Mouse (Mus musculus): ENCODE measurements around the gene Oas1e. TPM values are rescaled to one million over a fixed set of nuclear protein-coding genes. Genes with fewer than 3 reads are reported as not detected.

The Oas1e gene
- 0.41 TPM for total RNA-seq (2023)

GRCm38 (mm10) chr5:120795480-120796034 lies at the start of gene Oas1e:
TSS of gene Oas1e (minus strand) at chr5:120795530.

GRCm38 (mm10) chr5:120811951-120812819 lies 16.9 kb upstream of the Oas1e start, which contains the start of gene Oas1c:
TSS of gene Oas1c (minus strand) at chr5:120812514.

GRCm38 (mm10) chr5:120777478-120777877 lies 17.9 kb downstream of the Oas1e start, which contains the start of gene Oas3:
TSS of gene Oas3 (minus strand) at chr5:120777661.

GRCm38 (mm10) chr5:120749688-120750087 lies 45.6 kb downstream of the Oas1e start, which contains the start of gene Oas2:
TSS of gene Oas2 (minus strand) at chr5:120749853.

Other genes starting within 250 kb of the Oas1e start
- 43.1 TPM for gene Tpcn1, start 206.9 kb downstream of the Oas1e start, total RNA-seq (2023)
- gene Iqcd, start 206.5 kb downstream of the Oas1e start, total RNA-seq (2023), result 0.91 TPM
- 4.6 TPM for gene Rita1, start 182.9 kb downstream of the Oas1e start, total RNA-seq (2023)
- 116 TPM for gene Ddx54, start 182.8 kb downstream of the Oas1e start, total RNA-seq (2023)
- gene Cfap73, start 161.3 kb downstream of the Oas1e start, total RNA-seq (2023), result not detected
- gene Rasal1, start 146.7 kb downstream of the Oas1e start, total RNA-seq (2023), result 23.9 TPM
- gene Dtx1, start 83.6 kb downstream of the Oas1e start, total RNA-seq (2023), result 197 TPM
- gene Oas2, start 45.7 kb downstream of the Oas1e start, total RNA-seq (2023), result 12.6 TPM
- gene Oas3, start 17.9 kb downstream of the Oas1e start, total RNA-seq (2023), result 8.6 TPM
- gene Oas1c, start 17.0 kb upstream of the Oas1e start, total RNA-seq (2023), result 10.5 TPM
- gene Oas1f, start 51.8 kb upstream of the Oas1e start, total RNA-seq (2023), result not detected
- not detected for gene Oas1h, start 65.9 kb upstream of the Oas1e start, total RNA-seq (2023)
- gene Oas1g, start 92.1 kb upstream of the Oas1e start, total RNA-seq (2023), result not detected
- 4.7 TPM for gene Oas1a, start 112.0 kb upstream of the Oas1e start, total RNA-seq (2023)
- gene Oas1d, start 119.0 kb upstream of the Oas1e start, total RNA-seq (2023), result not detected
- not detected for gene Rph3a, start 214.6 kb upstream of the Oas1e start, total RNA-seq (2023)

All from CD4-positive naive resting alpha-beta T cell, adult 76 days (primary cell).